Mouse (Mus musculus) frontal cortex, postnatal 25 days (tissue): ENCODE measurements around the gene Rhox4b.
"Not testable (repeated sequence)": the region's sequence is repeated elsewhere in the genome, so short reads cannot be mapped to it uniquely, and the experiment has no call there.

Experiments
- DNase-seq, 2 experiments: peaks; one replicate each; pipeline ENCODE4 v3.0.0; 2022; ENCODE audit warnings: low spot score in 2 of 2

The Rhox4b gene

DNA sequence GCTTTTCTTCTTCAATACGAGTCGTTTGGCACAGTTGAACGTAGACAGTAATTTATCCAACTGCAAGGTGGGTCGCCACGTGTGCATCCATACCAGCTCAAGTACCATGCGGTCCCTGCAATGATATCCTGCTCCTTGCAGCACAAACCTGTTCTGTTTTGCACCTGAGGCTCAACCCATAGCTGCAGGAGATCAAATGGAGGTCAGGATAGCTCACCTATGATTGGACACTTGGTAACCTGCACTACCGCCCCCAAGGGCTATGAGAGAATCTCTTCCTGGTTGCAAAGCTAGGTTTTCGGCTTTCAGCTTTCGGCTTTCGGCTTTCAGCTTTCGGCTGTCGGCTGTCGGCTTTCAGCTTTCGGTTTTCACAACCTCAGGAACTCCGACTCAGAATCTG, at the start of gene Rhox4b:
Rhox4b (plus strand) TSS at position 301 of the 400 bp plus-strand sequence.
- DNase-seq = not testable (repeated sequence)

DNA sequence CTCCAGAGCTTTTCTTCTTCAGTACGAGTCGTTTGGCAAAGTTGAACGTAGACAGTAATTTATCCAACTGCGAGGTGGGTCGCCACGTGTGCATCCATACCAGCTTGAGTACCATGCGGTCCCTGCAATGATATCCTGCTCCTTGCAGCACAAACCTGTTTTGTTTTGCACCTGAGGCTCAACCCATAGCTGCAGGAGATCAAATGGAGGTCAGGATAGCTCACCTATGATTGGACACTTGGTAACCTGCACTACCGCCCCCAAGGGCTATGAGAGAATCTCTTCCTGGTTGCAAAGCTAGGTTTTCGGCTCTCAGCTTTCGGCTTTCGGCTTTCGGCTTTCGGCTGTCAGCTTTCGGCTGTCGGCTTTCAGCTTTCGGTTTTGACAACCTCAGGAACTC, 41.7 kb upstream of the Rhox4b start, which contains the start of gene Rhox4a2:
Rhox4a2 (plus strand) TSS at position 301 of the 400 bp plus-strand sequence.
- not testable (repeated sequence) for DNase-seq

DNA sequence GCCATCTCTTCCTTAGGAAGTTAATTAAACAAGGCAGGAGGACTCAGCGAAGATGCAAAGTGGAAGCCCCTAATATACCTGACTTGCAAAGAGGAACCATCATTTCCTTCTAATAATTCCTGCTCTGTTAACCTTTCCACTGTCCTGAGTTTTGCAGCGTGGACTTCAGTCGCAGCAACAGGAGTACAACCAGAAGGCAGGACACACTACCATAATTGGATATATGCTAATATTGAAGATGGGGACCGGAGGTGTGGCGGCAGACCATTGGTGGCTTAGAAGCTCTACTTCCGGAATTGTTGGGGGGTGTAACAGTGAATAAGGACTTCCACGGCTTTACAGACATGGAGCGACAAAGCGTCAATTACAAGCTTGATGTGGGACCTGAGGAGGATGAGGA, 20.5 kb upstream of the Rhox4b start, which contains the start of gene Rhox2b:
Rhox2b (plus strand) TSS at position 301 of the 400 bp plus-strand sequence.
- not testable (repeated sequence) for DNase-seq

DNA sequence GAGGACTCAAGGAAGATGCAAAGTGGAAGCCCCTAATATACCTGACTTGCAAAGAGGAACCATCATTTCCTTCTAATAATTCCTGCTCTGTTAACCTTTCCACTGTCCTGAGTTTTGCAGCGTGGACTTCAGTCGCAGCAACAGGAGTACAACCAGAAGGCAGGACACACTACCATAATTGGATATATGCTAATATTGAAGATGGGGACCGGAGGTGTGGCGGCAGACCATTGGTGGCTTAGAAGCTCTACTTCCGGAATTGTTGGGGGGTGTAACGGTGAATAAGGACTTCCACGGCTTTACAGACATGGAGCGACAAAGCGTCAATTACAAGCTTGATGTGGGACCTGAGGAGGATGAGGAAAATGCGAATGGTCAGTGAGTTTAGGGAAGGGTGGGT, 21.1 kb downstream of the Rhox4b start, which contains the start of gene Rhox2c:
Rhox2c (plus strand) TSS at position 301 of the 400 bp plus-strand sequence.
- not testable (repeated sequence) for DNase-seq

DNA sequence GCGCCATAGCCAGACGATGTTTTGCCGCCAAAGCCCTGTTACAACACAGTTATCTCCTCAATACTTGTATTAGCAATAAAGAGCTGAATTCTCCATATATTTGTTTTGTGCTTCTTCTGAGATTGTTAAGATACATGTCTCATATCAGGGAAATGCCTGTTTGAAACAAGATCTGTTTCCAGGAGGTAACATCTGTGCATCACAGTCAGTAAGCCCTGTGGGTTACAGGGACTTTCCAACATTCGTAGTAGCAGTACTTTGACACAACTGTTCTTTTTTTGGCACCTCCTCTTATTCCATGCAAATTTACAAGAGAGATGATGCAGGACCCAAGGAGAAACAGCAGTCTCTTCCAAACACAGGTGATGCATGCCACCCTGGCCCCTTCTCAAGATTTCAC, 26.0 kb downstream of the Rhox4b start, which contains the start of gene Rhox3c:
Rhox3c (plus strand) TSS at position 301 of the 400 bp plus-strand sequence.
- not testable (repeated sequence) for DNase-seq

DNA sequence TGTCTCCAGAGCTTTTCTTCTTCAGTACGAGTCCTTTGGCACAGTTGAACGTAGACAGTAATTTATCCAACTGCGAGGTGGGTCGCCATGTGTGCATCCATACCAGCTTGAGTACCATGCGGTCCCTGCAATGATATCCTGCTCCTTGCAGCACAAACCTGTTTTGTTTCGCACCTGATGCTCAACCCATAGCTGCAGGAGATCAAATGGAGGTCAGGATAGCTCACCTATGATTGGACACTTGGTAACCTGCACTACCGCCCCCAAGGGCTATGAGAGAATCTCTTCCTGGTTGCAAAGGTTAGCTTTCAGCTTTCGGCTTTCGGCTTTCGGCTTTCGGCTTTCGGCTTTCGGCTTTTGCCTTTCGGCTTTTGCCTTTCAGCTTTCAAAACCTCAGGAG, 47.7 kb downstream of the Rhox4b start, which contains the start of gene Rhox4c:
Rhox4c (plus strand) TSS at position 301 of the 400 bp plus-strand sequence.
- not testable (repeated sequence) for DNase-seq
